In the genomic region with DNA sequence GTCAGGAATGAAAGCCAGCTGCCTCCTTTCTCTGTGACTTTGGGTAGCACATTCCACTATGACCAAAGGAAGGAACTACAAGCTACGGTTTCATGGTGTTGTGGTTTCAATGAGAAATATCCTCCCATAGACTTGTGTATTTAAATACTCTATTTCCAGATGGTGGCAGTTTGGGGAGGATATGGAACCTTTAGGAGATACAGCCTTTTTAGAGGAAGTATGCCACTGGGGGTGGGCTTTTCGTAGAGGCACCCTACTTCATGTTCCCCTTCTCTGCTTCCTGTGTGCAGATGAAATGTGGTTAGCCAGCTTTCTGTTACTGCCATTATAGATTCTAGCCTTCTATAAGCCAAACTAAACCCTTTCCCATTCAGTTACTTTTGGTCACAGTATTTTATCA, we compare ENCODE assay signal across 26 mouse cellular contexts. TPM values are rescaled to one million over a fixed set of nuclear protein-coding genes. Genes with fewer than 3 reads are reported as not detected.
DNase-seq lines count a peak whose midpoint lies in the region; ATAC-seq lines count a peak whose summit lies in the region.
"Had no signal": no experiment of that assay in that cellular context is flagged by ENCODE, and none has a peak within 500 bp of the region (broad histone marks: within the 10 kb centered on the region; RNA-seq: fewer than 3 reads in every experiment).

No protein-coding gene starts in this region.

- no peaks in the 10 kb centered on the region for H3K9me3 ChIP-seq in forebrain, embryonic 11.5 days (ENCODE audit: control insufficient read depth, low read length)
- H3K9me3 ChIP-seq in forebrain, embryonic 16.5 days (ENCODE audit: control insufficient read depth, low read length): no peaks in the 10 kb centered on the region
- H3K9me3 ChIP-seq: forebrain, embryonic 10.5 days; heart, embryonic 15.5 days; midbrain, embryonic 13.5 days had no signal

- H3K36me3 ChIP-seq in forebrain, embryonic 11.5 days (ENCODE audit: control insufficient read depth, insufficient read depth, low read length): no peaks in the 10 kb centered on the region
- H3K36me3 ChIP-seq in forebrain, embryonic 16.5 days (ENCODE audit: control insufficient read depth, insufficient read depth): no peaks in the 10 kb centered on the region
- H3K36me3 ChIP-seq: forebrain, embryonic 10.5 days; heart, embryonic 15.5 days; midbrain, embryonic 13.5 days had no signal

- peak; percentile 1 for DNase-seq in forebrain, embryonic 11.5 days (ENCODE audit: low spot score)
- DNase-seq in A20 (ENCODE audit: low read depth, low spot score): peak; percentile 5
- DNase-seq in c-Kit-positive CD71-negative TER-119-negative erythroid progenitor cells, embryonic 14.5 days (ENCODE audit: low read depth): peak; percentile 20
- no peak for DNase-seq in ovary, postnatal 36 days (ENCODE audit: low spot score)
- no peak for DNase-seq in ovary, postnatal 14 days (ENCODE audit: low spot score)
- DNase-seq: adrenal gland, adult 2 months; cerebellum, adult 11 months; cerebellum, postnatal 10 days; embryo, embryonic 11 days; gastrocnemius, postnatal 10 days; heart, postnatal 4 days; layer of hippocampus, postnatal 36 days; left cerebral cortex, postnatal 4 days; liver; lung, embryonic 14.5 days; right cerebral cortex, postnatal 14 days; thymus, postnatal 14 days had no signal

- H3K4me3 ChIP-seq in forebrain, embryonic 11.5 days (ENCODE audit: low read depth, low read length): no peak overlapping the region
- no peak overlapping the region for H3K4me3 ChIP-seq in forebrain, embryonic 16.5 days (replicated peaks; ENCODE audit: low read length)
- H3K4me3 ChIP-seq: forebrain, embryonic 10.5 days; heart, adult 2 months; heart, embryonic 15.5 days; midbrain, embryonic 13.5 days; myocyte had no signal

- no peak overlapping the region for H3K4me2 ChIP-seq in forebrain, embryonic 11.5 days (ENCODE audit: low read depth, low read length, severe bottlenecking)
- H3K4me2 ChIP-seq in forebrain, embryonic 16.5 days (ENCODE audit: low read length): no peak overlapping the region
- H3K4me2 ChIP-seq: heart, embryonic 15.5 days; lung, embryonic 14.5 days; midbrain, embryonic 13.5 days had no signal

- ATAC-seq in forebrain, embryonic 11.5 days (replicated peaks; ENCODE audit: low FRiP score): no peak
- no peak for ATAC-seq in forebrain, embryonic 16.5 days
- ATAC-seq in monocyte, adult 5-6 weeks (replicated peaks; ENCODE audit: insufficient number of reproducible peaks, low FRiP score, low TSS enrichment, poor library complexity, severe bottlenecking): 0 out of 2 replicates have a peak, but pooled peaks have one; percentile 35
- ATAC-seq: hindbrain, postnatal 0 days; intestine, postnatal 0 days; midbrain, embryonic 13.5 days had no signal

- H3K4me1 ChIP-seq in forebrain, embryonic 11.5 days (replicated peaks; ENCODE audit: control insufficient read depth, insufficient read depth, low read length): no peaks in the 10 kb centered on the region
- H3K4me1 ChIP-seq in forebrain, embryonic 16.5 days (replicated peaks; ENCODE audit: control insufficient read depth, insufficient read depth, low read length): no peaks in the 10 kb centered on the region
- H3K4me1 ChIP-seq: heart, embryonic 15.5 days had no signal

- no peak overlapping the region for H3K27ac ChIP-seq in forebrain, embryonic 11.5 days (ENCODE audit: low read depth, low read length)
- no peak overlapping the region for H3K27ac ChIP-seq in forebrain, embryonic 16.5 days (ENCODE audit: low read length)
- H3K27ac ChIP-seq: forebrain, embryonic 10.5 days; heart, adult 2 months; heart, embryonic 15.5 days; hindbrain, postnatal 0 days; midbrain, embryonic 13.5 days had no signal

- 91% methylated on average over 2 of the region's 2 CpGs for WGBS in forebrain, embryonic 11.5 days
- WGBS in forebrain, embryonic 16.5 days: 83% methylated on average over 2 of the region's 2 CpGs

- peaks cover 35% of the 10 kb centered on the region for H3K27me3 ChIP-seq in forebrain, embryonic 11.5 days (ENCODE audit: control insufficient read depth, insufficient read depth, low read length)
- peaks cover 39% of the 10 kb centered on the region for H3K27me3 ChIP-seq in forebrain, embryonic 16.5 days (replicated peaks; ENCODE audit: control insufficient read depth, insufficient read depth, low read length)
- H3K27me3 ChIP-seq: midbrain, embryonic 13.5 days had no signal

- no peak overlapping the region for H3K9ac ChIP-seq in forebrain, embryonic 11.5 days (ENCODE audit: low read length)
- H3K9ac ChIP-seq in forebrain, embryonic 16.5 days (replicated peaks; ENCODE audit: low read depth, low read length): no peak overlapping the region
- H3K9ac ChIP-seq: heart, embryonic 15.5 days; lung, embryonic 14.5 days; midbrain, embryonic 13.5 days had no signal

RNA-seq across cellular contexts. Expression of a gene that starts 34.8 kb away (rescaled TPM):
- polyA plus RNA-seq in forebrain, embryonic 11.5 days (2014; fragmentation: Nextera tagmentation; extraction: Ambion mirVana): 114 and 145 TPM in 2 replicates
- polyA plus RNA-seq in forebrain, embryonic 16.5 days (2015; fragmentation: Nextera tagmentation; extraction: Ambion mirVana): 64.2 and 82.2 TPM in 2 replicates
- 1.2 to 3.0 TPM (median 1.2 TPM) in 3 replicates for total RNA-seq in monocyte, adult 5-6 weeks (2017)

Comparison
In these comparisons a context has a peak if more than half of its experiments do, and no peak if none do; other contexts are left out.
1. DNase-seq: peak in forebrain, embryonic 11.5 days (single experiment), A20 (single experiment) and c-Kit-positive CD71-negative TER-119-negative erythroid progenitor cells, embryonic 14.5 days (single experiment); none in ovary, postnatal 36 days (single experiment) and ovary, postnatal 14 days (single experiment).